Mouse (Mus musculus): Measurements from ENCODE around the gene Dact2.
A peak's percentile ranks its signal among the peaks of the same experiment; 100 is the strongest.

Dact2 gene

DNA sequence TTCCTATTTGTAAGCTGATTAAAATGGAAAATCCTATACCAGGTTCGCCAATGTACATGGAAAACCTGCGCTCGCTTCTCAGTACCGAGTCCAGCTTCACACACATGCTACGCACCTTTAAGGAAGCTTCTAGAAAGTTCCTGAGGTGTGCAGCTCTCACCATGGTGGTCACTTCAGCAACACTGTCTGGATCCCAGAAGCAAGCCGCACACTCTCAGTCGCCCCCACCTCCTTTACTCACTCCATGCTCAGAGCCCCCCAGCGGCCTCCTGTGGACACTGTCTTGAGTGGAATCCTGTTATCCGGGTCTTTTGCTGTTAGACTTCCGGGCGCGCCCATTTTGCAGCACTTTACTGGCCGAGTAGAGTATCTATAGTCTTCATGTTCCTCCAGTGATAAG lies at the start of gene Dact2:
Dact2 (minus strand) TSS at position 244 of the 400 bp plus-strand sequence.
- no peak for DNase-seq (ENCODE audit: inconsistent ontology term)

DNA sequence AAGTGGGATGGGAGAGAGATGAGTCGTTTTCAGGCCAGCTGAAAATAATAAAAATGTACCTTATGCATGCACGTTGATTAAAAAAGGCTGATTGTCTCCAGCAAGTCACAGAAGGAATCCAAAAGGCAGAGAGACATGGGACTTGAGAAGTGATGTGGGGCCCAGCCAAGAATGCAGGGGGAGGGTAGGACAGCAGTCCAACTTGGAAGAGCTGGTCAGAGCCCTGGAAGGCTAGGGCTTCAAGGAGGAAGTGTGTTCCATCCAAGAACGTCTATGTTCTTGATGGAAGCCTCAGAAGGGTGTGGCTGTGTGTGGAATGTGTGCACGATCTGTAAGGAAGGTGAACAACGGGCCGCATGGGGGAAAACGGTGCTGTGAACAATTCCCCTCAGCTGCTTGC lies 48.4 kb upstream of the Dact2 start:
- no peak for DNase-seq (ENCODE audit: inconsistent ontology term)

DNA sequence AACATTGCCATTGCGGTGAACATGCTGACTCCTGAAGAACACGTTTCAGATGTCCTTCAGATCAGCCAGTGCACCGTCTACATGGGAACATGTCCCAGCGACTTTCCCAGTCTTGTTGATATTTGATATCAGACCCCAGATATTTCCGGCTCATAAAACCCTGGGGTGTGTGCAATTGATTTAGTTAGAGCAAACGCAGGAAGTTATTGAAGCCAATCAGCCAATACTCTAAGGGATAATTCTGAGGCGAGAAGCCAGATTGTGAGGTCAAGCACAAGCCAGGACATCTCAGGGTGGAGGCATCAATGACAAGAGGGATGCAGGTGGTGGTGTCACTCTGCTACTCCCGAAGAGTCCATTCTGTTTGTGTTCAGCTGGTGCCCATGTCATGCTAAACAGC lies 46.3 kb upstream of the Dact2 start:
- no peak for DNase-seq (ENCODE audit: inconsistent ontology term)

DNA sequence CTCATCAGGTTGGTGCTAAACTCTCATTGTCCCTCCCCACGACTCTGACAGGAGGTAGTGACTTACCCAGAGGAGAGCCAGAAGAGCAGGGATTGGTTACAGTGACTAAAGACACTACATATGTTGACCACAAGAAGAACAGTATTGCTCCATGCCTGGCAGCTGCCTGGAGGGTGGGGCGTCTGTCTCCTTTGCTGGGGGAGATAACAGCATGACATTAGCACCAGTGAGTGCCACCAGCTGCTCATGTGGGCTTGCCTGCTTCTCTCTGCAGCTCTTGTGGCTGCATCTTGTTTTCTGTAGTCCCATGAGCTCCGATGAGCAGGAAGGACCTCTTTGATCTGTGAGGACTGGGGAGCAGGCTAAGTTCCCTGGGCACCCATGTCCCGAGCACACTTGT lies 45.5 kb upstream of the Dact2 start:
- DNase-seq (ENCODE audit: inconsistent ontology term) = no peak

DNA sequence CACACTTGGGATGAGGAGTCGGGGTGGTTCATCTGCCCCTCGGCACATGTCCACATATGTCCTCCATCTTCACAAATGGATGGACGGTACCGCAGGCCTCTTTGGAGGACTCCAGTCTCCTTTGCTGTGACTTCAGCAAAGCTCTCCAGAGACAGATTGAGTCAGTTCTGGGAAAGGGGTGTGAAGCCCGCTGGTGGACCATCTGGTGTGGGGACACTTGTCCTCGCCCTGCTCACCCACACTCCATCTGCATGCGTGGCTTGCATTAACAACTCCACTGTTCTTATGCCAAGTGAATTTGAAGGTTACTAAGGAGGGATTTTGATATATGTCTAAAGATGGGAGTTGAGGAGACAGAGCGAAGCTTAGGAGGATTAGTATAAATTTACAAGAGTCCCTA lies 43.8 kb upstream of the Dact2 start:
- no peak for DNase-seq (ENCODE audit: inconsistent ontology term)

DNA sequence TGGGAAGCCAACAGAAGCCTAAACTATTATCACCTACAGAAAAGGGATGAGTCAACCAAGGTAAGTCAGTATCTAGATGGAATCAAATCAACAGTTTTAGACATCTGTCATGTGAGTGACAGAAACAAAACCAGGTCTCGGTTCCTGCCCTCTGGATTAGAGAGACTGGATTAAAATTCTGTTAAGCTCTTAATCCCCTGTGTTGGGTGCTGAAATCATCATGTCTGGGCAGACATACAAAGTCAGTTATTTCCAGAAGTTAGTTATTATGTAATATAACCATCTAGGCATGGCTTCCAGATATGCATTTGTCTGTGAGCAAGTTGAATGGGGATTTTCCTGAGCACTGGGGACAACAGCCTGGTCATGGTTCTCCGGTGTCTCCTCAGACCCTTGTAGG lies 42.2 kb upstream of the Dact2 start:
- no peak for DNase-seq (ENCODE audit: inconsistent ontology term)

DNA sequence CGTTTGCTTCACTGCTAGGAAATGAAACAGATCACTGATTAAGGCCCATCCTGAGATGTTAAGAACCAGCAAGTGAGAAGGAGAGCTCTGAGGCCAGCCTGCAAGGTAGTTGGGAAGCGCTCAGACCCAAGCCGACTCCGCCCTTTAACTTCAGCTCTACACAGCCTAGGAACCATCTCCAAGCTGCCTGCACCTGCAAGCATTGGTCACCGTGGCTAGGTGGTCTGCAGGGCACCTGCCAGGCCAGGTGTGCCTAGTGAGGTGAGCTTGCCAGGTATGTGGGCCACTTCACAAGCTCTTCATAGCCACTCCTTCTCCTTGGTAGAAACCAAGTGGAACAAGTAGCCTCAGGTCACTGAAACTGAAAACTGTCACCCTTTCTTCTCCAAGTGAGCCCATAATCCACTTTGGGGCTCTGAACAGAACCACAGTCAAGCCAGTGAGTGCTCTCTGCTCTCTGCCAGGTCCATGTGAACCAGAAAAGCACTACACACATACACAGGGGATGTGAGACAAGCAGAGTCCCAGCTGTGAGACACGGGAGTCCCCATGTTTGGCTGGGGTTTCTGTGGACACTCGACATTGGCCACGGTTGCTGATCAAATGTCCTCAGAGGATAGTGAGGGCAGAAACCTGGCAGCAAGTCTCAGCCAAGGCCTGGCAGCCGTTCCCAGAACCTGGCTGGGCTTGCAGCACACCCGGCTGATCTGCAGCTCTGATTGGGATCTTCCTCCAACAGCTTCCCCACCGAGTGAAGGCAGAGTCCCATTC lies 40.3 kb upstream of the Dact2 start:
- no peak for DNase-seq (ENCODE audit: inconsistent ontology term)

DNA sequence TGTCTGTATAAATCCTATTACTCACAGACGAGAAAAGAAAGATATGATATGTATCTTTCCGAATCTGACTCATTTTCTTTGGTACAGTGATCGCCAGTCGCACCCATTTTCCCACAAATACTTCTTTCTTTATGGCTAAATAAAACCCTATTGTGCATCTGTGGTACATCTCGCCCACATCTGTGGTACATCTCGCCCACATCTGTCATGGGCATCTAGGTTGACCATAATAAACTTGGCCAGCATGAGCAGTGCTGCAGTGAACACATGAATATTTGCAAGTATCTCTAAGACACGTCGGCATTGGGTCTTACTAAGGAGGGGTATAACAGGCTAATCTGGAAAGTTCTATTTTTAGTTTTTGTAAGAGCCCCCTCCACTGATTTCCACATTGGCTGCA lies 38.5 kb upstream of the Dact2 start:
- no peak for DNase-seq (ENCODE audit: inconsistent ontology term)

DNA sequence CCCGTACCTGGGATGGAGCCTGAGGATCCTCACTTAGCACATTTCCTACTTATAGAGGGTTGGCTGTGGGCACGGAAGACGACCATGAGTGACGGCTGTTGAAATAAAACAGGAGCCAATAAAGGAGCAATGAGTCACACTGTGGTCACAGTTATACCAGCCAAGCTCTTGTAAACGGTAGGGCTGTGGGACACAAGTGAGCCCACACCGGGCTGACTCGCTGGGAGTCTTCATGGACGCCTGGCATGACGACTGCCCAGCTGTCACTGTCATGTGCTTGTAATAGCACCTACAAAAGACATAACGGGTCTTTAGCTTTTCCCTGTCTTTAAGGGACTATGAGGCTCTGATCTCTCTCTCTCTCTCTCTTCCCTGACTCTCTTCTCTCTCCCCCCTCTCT lies 35.9 kb upstream of the Dact2 start:
- no peak for DNase-seq (ENCODE audit: inconsistent ontology term)

DNA sequence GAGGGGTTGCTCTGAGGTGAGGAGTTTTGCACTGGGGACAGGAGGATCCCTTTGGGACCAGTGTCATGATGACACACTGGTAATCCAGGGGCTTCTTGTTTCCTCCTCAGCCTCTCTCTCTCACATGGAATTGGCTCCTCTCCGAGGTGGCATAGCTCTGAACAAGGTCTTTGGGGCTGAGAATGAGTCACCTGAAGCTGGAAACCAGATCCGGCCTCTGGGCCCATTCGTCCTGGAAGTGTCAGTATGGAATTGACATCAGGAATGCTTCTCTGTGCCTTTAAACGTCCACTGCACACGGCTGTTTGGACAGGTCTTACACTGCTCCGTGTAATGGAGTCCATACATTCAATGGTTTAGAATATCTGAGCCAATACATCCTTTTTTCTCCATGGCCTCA lies 33.0 kb upstream of the Dact2 start:
- DNase-seq (ENCODE audit: inconsistent ontology term) = no peak

DNA sequence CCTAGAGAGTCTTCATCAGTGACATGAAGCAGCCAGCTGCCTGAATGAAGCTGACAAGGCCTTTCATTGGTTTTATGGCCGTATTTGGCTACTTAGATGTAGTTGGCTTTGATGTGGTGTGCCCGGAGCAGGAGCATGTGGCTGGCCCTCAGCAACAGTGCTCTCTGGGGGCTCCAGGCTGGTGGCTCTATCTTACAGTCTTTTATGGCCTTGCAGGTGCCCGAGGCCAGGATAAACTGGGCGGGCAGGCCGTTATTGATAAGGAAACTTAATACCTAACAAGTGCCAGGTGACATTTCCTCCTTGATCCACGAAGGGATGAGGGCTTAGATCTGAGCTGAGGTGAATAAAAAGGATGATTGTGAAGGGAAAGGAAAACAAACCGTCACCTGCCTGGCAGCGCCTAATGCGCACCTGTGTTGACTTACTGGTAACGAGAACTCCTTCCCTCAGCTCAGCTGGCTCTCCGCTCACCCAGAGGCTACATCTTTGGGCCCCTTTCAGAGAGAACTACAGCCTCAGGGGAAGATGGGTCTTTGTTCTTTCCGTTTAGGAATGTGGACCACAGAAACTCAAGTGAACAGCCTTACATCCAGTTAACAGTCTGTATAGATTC lies 30.8 kb upstream of the Dact2 start:
- DNase-seq (ENCODE audit: inconsistent ontology term) = no peak

DNA sequence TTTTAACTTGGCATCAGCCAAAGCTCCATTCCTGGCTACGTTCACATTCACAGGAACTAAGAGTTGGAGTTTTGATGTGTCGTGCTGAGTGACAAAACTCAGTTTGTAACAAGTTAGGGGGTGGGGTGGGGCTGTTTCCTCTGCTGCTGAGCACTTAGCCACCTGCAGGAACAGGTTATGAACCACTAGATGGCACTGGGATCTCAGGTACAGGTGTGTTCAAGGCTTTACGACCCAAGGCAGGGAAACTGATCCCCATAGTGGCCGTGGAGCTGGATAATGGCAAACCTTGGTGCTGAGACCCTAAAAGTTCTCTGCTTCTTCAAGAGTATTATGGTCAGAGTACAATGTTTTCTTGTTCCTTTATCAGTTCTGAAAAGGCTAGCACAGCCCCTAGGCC lies 29.6 kb upstream of the Dact2 start:
- DNase-seq (ENCODE audit: inconsistent ontology term) = no peak

DNA sequence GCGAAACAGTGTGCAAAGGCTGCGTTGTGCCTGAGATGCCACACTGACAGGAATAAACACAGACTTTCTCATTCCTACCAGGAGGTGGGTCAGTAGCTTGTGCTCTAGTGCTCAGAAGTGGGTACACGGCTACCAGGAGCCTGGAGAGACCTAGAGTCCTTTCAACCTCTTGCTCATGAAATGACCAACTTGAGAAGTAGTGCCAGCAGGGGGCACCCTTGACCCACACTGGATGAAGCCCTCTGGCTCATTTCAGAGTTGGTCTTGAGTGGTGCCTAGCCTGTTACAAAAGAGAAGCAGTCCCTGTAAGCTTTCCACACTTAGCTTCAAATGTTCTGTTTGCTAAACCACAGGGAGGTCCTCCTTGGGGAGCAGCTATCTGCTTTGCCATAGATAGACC lies 28.5 kb upstream of the Dact2 start:
- DNase-seq (ENCODE audit: inconsistent ontology term) = peak; percentile 78

DNA sequence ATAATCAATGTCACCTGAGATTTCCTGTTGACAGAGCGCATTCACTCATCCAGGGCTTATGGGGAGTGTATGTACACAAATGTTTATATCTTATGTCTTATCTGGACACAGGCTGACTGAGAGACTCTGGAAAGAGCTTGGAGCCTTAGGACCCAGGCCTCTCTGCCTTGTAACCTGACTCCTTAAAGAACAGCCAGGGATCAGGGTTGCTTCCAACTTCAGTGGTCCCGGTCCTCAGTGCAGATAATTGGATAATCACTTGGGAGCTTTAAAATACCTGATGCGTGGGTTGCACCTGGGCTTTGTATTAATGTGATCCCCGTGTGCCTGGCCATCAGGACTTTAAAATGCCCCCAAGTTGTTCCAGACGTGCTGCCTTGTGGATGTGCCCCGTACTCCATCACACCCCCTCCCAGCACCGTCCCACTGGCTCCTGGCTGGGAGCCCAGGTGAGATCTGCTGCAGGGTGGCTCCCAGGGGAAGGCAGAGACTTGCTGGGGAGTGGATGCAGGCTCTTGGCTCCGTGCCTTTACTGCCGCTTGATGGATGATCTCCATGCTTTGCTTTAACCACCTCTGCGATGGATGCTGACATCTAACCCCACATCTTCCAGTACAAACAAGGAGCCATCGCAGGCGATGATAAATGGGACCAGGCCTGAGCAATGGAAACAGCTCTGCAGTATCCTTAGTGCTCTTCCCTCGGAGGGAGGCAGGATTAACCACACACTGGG lies 26.8 kb upstream of the Dact2 start:
- no peak for DNase-seq (ENCODE audit: inconsistent ontology term)

DNA sequence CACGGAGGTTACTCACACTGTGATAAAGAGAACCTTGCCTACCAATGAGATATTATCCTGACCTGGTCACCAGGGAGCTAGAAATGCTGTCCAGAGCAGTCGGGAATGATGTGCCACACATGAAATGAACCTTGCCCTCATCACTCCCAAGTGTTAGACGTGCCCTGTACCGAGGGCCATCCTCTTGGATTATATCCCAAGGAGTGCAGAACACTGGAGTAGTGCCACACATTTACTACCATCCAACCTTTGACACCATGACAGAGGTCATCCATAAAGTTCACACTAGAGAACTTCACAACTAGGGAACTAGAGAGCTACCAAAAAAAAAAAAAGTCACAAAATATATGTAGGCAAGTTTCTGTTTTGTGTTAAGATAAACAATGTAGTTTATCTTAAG lies 24.3 kb upstream of the Dact2 start:
- DNase-seq (ENCODE audit: inconsistent ontology term) = no peak

DNA sequence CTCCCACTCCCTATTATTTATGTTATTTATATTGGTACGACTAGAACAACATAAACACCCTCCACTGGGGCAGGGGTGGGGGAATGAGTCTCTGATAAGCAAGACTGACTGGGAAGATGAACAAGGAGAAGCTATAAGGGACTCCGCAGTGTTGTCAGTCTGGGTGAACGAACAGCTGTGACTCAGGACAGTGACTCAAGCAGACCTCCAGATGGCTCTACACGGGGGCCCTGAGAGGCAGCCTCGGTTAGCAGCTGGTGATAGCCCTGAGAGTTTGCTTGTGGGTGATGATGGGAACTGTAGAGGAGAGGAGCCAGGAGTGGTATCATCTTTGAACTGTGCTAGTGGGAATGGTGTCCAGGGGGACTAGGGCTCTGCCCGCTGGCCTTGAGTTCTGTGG lies 23.5 kb upstream of the Dact2 start:
- no peak for DNase-seq (ENCODE audit: inconsistent ontology term)

DNA sequence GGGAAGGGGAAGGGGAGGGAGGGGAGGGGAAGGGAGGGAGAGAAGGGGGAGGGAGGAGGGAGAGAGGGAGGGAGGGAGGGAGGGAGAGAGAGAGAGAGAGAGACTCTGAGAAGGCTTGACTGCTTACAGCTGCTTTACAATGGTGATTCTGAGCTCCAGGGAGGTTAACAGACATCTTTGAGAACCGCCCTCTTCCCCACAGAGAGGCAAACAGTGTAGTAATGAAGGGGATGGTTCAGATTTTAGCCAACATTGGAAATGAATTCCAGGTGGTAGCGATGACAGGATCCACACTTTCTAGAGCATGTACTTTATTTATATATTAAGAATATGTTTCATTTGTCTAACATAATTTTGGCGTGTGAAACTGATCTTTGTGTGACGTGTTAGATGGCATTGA lies 22.7 kb upstream of the Dact2 start:
- DNase-seq (ENCODE audit: inconsistent ontology term) = no peak

DNA sequence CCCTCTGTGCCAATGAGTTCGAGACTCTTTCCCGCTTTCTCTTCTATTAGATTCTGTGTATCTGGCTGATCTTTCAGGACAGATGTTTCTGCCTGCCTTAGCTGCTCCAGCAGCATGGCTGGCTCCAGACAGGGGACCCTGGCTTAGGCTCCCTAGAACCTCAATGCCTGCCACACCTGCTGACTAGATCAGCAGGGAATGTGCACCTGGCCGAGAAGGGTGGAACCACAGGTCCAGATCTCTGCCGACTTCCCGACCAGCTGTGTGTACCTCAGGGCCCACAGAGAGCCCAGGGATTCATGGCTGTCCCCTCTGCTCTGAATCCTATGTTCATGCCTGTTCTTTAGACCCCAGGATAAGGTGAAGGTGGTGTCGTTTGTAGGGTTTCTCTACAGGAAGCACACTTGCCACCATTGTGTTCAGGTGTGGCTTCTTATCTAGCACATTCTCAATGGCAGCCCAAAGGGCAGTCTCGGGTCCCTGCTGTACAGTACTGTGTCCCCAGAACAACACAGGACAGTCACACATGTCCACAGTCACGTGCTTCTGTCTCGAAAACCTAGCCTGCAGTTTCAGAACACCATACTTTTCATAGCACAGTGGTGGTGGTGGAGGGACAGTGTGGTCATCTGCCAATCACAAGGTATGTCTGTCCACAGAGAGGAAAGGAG lies 22.0 kb upstream of the Dact2 start:
- no peak for DNase-seq (ENCODE audit: inconsistent ontology term)

DNA sequence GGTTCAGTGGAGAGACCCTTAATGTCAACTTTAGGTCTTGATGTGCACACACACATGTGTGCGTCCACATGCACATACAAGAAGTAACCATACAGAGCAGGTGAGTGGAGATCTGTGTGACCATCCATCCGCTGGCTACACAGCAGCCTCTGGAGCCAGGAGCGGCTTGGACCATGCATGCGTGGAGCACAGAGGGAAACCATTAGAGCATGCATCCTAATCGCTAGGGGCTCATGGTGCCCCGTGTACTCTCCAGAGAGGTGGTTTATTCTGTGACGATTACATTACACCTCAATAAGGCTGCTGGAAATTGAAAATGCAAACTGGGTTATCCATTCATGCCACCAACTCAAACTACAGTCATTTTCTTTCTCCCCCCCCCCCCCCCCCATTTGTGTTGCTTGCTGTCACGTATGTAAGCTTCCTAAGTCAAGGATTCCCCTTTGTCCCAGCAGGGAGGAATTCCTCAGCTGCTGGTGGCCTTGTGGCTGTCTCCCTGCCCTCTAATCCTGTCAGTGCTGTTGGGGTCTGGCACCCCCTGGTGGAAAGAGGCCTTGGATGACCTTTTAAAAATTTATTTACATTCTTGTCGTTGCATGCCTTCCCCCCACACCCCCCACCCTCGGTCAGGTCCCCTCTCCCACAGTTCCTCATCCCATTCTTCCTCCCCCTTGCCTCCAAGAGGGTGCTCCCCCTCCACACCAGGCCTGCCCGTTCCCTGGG lies 17.9 kb upstream of the Dact2 start:
- DNase-seq (ENCODE audit: inconsistent ontology term) = peak; percentile 22

DNA sequence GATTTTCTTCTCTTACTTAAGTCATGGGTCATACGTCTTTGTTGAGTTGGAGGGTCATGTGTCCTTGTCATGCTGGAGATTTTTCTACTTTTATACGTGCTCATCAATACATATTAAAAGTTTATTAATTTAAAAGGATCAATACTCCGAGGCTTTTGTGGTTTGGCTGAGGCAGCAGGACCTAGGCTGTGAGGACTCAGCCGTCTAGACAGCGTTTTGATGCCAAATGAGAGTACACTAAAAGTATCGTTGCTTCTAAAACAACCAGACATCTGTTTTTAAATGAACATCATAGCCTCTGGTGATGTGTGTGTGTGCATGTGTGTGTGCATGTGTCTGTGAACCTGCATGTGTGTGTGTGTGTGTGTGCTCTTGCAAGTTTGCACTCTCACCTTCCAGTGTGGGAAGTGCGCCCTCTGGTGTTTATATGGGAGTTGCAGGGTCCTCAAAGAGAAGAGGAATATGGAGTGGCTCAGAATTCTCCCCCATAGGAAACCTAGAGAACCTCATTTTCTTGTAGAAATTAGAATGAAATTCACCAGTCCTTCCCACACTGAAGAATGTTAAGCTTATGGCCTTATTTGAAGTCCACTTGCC lies 16.6 kb upstream of the Dact2 start:
- peak; percentile 23 for DNase-seq (ENCODE audit: inconsistent ontology term)

DNA sequence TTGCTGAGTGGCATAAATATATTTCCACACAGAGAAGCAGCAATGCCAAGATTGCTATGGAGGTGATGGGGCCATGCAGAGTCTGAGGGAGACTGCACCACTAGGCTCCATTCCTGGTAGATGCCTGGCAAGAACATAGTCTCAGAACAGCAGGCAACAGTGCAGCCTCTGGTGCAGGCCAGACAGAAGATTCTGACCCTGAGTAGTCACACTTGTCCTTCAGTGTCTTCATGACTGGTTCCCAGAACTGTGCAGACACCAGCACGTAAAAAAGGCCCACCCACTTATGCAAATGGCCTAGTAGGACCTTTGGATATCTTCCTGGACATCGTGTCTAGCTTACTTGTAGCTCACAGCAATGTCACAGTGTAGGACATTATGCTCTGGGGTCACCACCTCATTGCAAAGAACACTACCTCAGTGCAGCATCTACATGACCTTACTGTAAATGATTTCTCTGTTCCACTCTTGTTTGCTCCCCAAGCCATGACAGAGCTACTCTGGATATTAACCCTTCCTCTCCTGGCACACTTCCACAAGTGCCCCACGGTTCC lies 9.9 kb upstream of the Dact2 start:
- DNase-seq (ENCODE audit: inconsistent ontology term) = no peak

Data from Muller cell, postnatal 12 days (primary cell).